Mouse (Mus musculus): ENCODE measurements around the gene Gm33543. TPM values are rescaled to one million over a fixed set of nuclear protein-coding genes. Genes with fewer than 3 reads are reported as not detected.

The Gm33543 gene
- polyA plus RNA-seq, 1 experiment, result 0.13 TPM

GRCm38 (mm10) chr10:95839803-95840202 is 2.9 kb downstream of the Gm33543 start:
- Histone ChIP-seq H3K4me3 (ENCODE audit: insufficient read depth, low read length) (no peak overlapping the region), H3K27ac (ENCODE audit: insufficient read depth, low read length) (no peak overlapping the region), H3K4me1 (ENCODE audit: control insufficient read depth, insufficient read depth, low read length) (no peaks in the 10 kb centered on the region)
- TF ChIP-seq CTCF (IDR thresholded peaks at IDR 0.05; ENCODE audit: extremely low read depth, insufficient read depth, low read length), result no peak
- TF ChIP-seq POLR2A (IDR thresholded peaks at IDR 0.05; ENCODE audit: extremely low read depth, insufficient read depth, low read length), result no peak

- no peak for TF ChIP-seq POLR2A (IDR thresholded peaks at IDR 0.05; ENCODE audit: extremely low read depth, insufficient read depth, low read length)
- no peaks in the 10 kb centered on the region for H3K4me1 ChIP-seq (ENCODE audit: control insufficient read depth, insufficient read depth, low read length)
- no peak overlapping the region for H3K27ac ChIP-seq (ENCODE audit: insufficient read depth, low read length)
- H3K4me3 ChIP-seq (ENCODE audit: insufficient read depth, low read length), result no peak overlapping the region
These were observed 3.7 kb downstream of the Gm33543 start for GRCm38 (mm10) chr10:95839036-95839435.

- TF ChIP-seq CTCF (IDR thresholded peaks at IDR 0.05; ENCODE audit: extremely low read depth, insufficient read depth, low read length) (no peak), POLR2A (IDR thresholded peaks at IDR 0.05; ENCODE audit: extremely low read depth, insufficient read depth, low read length) (no peak)
- H3K4me1 ChIP-seq (ENCODE audit: control insufficient read depth, insufficient read depth, low read length), result no peaks in the 10 kb centered on the region
- no peak overlapping the region for H3K4me3 ChIP-seq (ENCODE audit: insufficient read depth, low read length)
- H3K27ac ChIP-seq (ENCODE audit: insufficient read depth, low read length), result no peak overlapping the region
These were observed 6.0 kb downstream of the Gm33543 start for GRCm38 (mm10) chr10:95836530-95837264.

- no peak for TF ChIP-seq POLR2A (IDR thresholded peaks at IDR 0.05; ENCODE audit: extremely low read depth, insufficient read depth, low read length)
- TF ChIP-seq CTCF (IDR thresholded peaks at IDR 0.05; ENCODE audit: extremely low read depth, insufficient read depth, low read length), result no peak
- no peaks in the 10 kb centered on the region for H3K4me1 ChIP-seq (ENCODE audit: control insufficient read depth, insufficient read depth, low read length)
- H3K27ac ChIP-seq (ENCODE audit: insufficient read depth, low read length), result no peak overlapping the region
- no peak overlapping the region for H3K4me3 ChIP-seq (ENCODE audit: insufficient read depth, low read length)
These were observed 11.8 kb downstream of the Gm33543 start for GRCm38 (mm10) chr10:95830891-95831290.

- TF ChIP-seq CTCF (IDR thresholded peaks at IDR 0.05; ENCODE audit: extremely low read depth, insufficient read depth, low read length) (no peak), POLR2A (IDR thresholded peaks at IDR 0.05; ENCODE audit: extremely low read depth, insufficient read depth, low read length) (no peak)
- Histone ChIP-seq H3K27ac (ENCODE audit: insufficient read depth, low read length) (no peak overlapping the region), H3K4me1 (ENCODE audit: control insufficient read depth, insufficient read depth, low read length) (no peaks in the 10 kb centered on the region), H3K4me3 (ENCODE audit: insufficient read depth, low read length) (no peak overlapping the region)
These were observed 13.3 kb downstream of the Gm33543 start for GRCm38 (mm10) chr10:95829471-95829870.

GRCm38 (mm10) chr10:95828374-95828773 is 14.4 kb downstream of the Gm33543 start:
- TF ChIP-seq POLR2A (IDR thresholded peaks at IDR 0.05; ENCODE audit: extremely low read depth, insufficient read depth, low read length) (no peak), CTCF (IDR thresholded peaks at IDR 0.05; ENCODE audit: extremely low read depth, insufficient read depth, low read length) (no peak)
- Histone ChIP-seq H3K4me3 (ENCODE audit: insufficient read depth, low read length) (no peak overlapping the region), H3K4me1 (ENCODE audit: control insufficient read depth, insufficient read depth, low read length) (no peaks in the 10 kb centered on the region), H3K27ac (ENCODE audit: insufficient read depth, low read length) (no peak overlapping the region)

- no peak for TF ChIP-seq POLR2A (IDR thresholded peaks at IDR 0.05; ENCODE audit: extremely low read depth, insufficient read depth, low read length)
- TF ChIP-seq CTCF (IDR thresholded peaks at IDR 0.05; ENCODE audit: extremely low read depth, insufficient read depth, low read length), result no peak
- Histone ChIP-seq H3K4me1 (ENCODE audit: control insufficient read depth, insufficient read depth, low read length) (no peaks in the 10 kb centered on the region), H3K27ac (ENCODE audit: insufficient read depth, low read length) (no peak overlapping the region), H3K4me3 (ENCODE audit: insufficient read depth, low read length) (no peak overlapping the region)
These were observed 17.1 kb downstream of the Gm33543 start for GRCm38 (mm10) chr10:95825651-95826050.

- no peak overlapping the region for H3K27ac ChIP-seq (ENCODE audit: insufficient read depth, low read length)
- no peak overlapping the region for H3K4me3 ChIP-seq (ENCODE audit: insufficient read depth, low read length)
- no peak for TF ChIP-seq CTCF (IDR thresholded peaks at IDR 0.05; ENCODE audit: extremely low read depth, insufficient read depth, low read length)
- TF ChIP-seq POLR2A (IDR thresholded peaks at IDR 0.05; ENCODE audit: extremely low read depth, insufficient read depth, low read length), result no peak
- H3K4me1 ChIP-seq (ENCODE audit: control insufficient read depth, insufficient read depth, low read length), result no peaks in the 10 kb centered on the region
These were observed 24.2 kb downstream of the Gm33543 start for GRCm38 (mm10) chr10:95818506-95818905.

- no peaks in the 10 kb centered on the region for H3K4me1 ChIP-seq (ENCODE audit: control insufficient read depth, insufficient read depth, low read length)
- no peak for TF ChIP-seq CTCF (IDR thresholded peaks at IDR 0.05; ENCODE audit: extremely low read depth, insufficient read depth, low read length)
- no peak for TF ChIP-seq POLR2A (IDR thresholded peaks at IDR 0.05; ENCODE audit: extremely low read depth, insufficient read depth, low read length)
- no peak overlapping the region for H3K4me3 ChIP-seq (ENCODE audit: insufficient read depth, low read length)
- H3K27ac ChIP-seq (ENCODE audit: insufficient read depth, low read length), result no peak overlapping the region
These were observed 25.1 kb downstream of the Gm33543 start for GRCm38 (mm10) chr10:95817419-95818161.

GRCm38 (mm10) chr10:95814351-95814750 is 28.4 kb downstream of the Gm33543 start:
- no peaks in the 10 kb centered on the region for H3K4me1 ChIP-seq (ENCODE audit: control insufficient read depth, insufficient read depth, low read length)
- TF ChIP-seq CTCF (IDR thresholded peaks at IDR 0.05; ENCODE audit: extremely low read depth, insufficient read depth, low read length), result no peak
- no peak for TF ChIP-seq POLR2A (IDR thresholded peaks at IDR 0.05; ENCODE audit: extremely low read depth, insufficient read depth, low read length)
- no peak overlapping the region for H3K4me3 ChIP-seq (ENCODE audit: insufficient read depth, low read length)
- H3K27ac ChIP-seq (ENCODE audit: insufficient read depth, low read length), result no peak overlapping the region
